Mouse (Mus musculus) kidney, postnatal 0 days (tissue): ENCODE data around the gene Luzp1. TPM values are rescaled to one million over a fixed set of nuclear protein-coding genes. Genes with fewer than 3 reads are reported as not detected.

Source experiments
- ATAC-seq: fragments of 200-750 bp; cut with Nextera tagmentation; replicated peaks from 2 replicates; pipeline ENCODE4 v1.8.0; 2017; ENCODE audit warnings: low read depth, moderate number of reproducible peaks, moderate TSS enrichment, moderate library complexity; ENCODE audit not compliant: low FRiP score
- DNase-seq: peaks from one replicate; pipeline ENCODE4 v3.0.0-alpha.2; 2016; ENCODE audit warnings: low spot score
- H3K27ac ChIP-seq: fragments of 300-500 bp; sonication (generic); 2 replicates; pipeline ENCODE4 v1.5.1; 2014; ENCODE audit warnings: mild to moderate bottlenecking
- H3K27me3 ChIP-seq: fragments of 300-500 bp; sonication (generic); 2 replicates; pipeline ENCODE4 v1.6.1; 2014; ENCODE audit warnings: low read length, mixed read lengths; ENCODE audit not compliant: insufficient read depth
- H3K36me3 ChIP-seq: fragments of 300-500 bp; sonication (generic); 2 replicates; pipeline ENCODE4 v1.6.1; 2014; ENCODE audit warnings: low read length, mixed read lengths; ENCODE audit not compliant: insufficient read depth
- H3K4me1 ChIP-seq: fragments of 300-500 bp; sonication (generic); replicated peaks from 2 replicates; pipeline ENCODE4 v1.6.1; 2014; ENCODE audit warnings: antibody characterized with exemption, low read length, mixed read lengths; ENCODE audit not compliant: insufficient read depth
- H3K4me2 ChIP-seq: fragments of 300-500 bp; sonication (generic); 2 replicates; pipeline ENCODE4 v1.6.1; 2014; ENCODE audit warnings: mild to moderate bottlenecking, low read length, moderate library complexity, mixed read lengths
- H3K4me3 ChIP-seq: fragments of 300-500 bp; sonication (generic); replicated peaks from 2 replicates; pipeline ENCODE4 v1.5.1; 2014; ENCODE audit warnings: low read depth, low read length
- H3K9ac ChIP-seq: fragments of 300-500 bp; sonication (generic); 2 replicates; pipeline ENCODE4 v1.6.1; 2014; ENCODE audit warnings: low read depth, low read length
- H3K9me3 ChIP-seq: fragments of 300-500 bp; sonication (generic); replicated peaks from 2 replicates; pipeline ENCODE4 v1.6.1; 2016; ENCODE audit warnings: low read length, inconsistent platforms, mixed read lengths
- CTCF ChIP-seq: IDR thresholded peaks from 2 replicates; pipeline ENCODE4 v1.5.1; 2016; ENCODE audit warnings: antibody characterized with exemption, low read depth, mild to moderate bottlenecking, moderate library complexity
- WGBS: fragments of 180-500 bp; shearing (Covaris S2); extraction: QIAGEN DNeasy Blood & Tissue Kit; methylation state at CpG from one replicate; pipeline ENCODE4 v1.1.7; 2014; 5-methylcytosine and 5-hydroxymethylcytosine counted together
- polyA plus RNA-seq: library from polyadenylated mRNA; unstranded; fragments of >200 nt; fragmentation: Nextera tagmentation; extraction: Ambion mirVana; gene quantifications from 2 replicates; pipeline ENCODE4 v1.2.1, GENCODE M21; 2015

Luzp1 gene
- polyA plus RNA-seq, 1 experiment from 2014 or later = 111 TPM

DNA sequence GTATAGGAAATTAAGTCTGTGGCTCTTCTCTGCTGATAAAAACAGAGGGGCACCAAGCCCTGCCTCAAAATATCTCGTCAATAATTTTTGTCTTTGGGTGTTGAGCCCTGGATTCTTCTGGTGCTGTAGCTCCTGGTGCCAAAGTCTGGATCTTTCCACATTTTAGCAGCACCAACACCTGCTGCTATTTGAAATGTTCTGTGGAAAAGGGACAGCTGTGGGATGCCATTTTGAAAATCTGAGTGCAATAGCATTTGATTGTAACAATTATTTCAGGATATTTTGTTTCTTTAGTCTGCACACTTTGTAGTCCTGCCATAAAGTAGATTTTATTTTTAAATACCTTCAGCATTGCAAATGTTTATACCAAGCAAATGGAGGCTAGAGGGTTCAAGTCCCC is 78.2 kb downstream of the Luzp1 start:
- TF ChIP-seq CTCF = no peak
- DNase-seq = no peak
- 78% methylated on average over 1 of the region's 1 CpGs for WGBS
- Histone ChIP-seq H3K4me3 (no peak overlapping the region), H3K36me3 (peaks cover 89% of the 10 kb centered on the region), H3K27me3 (no peaks in the 10 kb centered on the region), H3K9ac (no peak overlapping the region), H3K27ac (no peak overlapping the region), H3K4me1 (no peaks in the 10 kb centered on the region), H3K4me2 (no peak overlapping the region), H3K9me3 (no peaks in the 10 kb centered on the region)
- no peak for ATAC-seq

DNA sequence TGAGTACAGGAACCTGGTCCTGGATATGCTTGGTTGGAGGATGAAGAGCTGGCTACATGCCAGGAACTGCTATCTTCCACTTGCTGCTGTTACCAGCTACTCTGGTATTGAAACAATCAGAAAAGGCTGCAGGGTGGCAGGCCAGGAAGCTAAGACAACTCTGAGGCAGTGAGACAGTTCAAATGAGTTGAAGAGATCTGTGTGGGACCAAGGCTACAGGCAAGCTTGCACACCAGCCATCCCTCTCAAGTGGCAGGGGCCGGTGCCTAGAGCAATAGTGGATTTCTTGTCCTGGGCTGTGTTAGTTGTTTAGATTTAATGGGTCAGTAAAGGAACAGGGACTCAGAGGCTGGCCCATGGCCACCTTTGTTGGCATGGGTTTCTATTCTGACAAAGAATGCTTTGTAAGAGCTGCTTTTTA is 78.8 kb downstream of the Luzp1 start:
- Histone ChIP-seq H3K4me1 (no peaks in the 10 kb centered on the region), H3K4me3 (no peak overlapping the region), H3K27ac (no peak overlapping the region; the same call in 1 of the 2 replicates), H3K27me3 (no peaks in the 10 kb centered on the region), H3K9me3 (no peaks in the 10 kb centered on the region), H3K36me3 (peaks cover 89% of the 10 kb centered on the region), H3K9ac (no peak overlapping the region), H3K4me2 (no peak overlapping the region)
- ATAC-seq = no peak
- no peak for DNase-seq
- no peak for TF ChIP-seq CTCF
- WGBS = 90% methylated on average over 1 of the region's 1 CpGs

DNA sequence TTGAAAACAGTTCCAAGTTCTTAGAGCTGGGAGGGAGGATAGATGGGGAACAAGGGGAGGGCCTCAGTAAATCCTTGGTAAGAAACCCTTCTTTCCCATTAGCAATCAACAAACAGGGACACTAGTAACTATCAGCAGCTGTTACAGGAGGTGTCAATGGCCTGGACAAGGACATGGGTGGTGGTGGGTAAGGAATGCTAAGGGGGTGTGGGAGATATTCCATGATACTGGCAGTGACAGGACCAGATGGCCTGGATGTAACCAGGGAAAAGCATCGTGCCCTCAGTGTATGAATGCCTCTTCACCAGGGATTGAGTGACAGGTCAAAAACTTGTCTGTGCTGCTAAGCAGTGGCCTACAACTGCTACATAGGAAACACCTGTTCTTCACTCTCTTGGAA is 83.5 kb downstream of the Luzp1 start:
- H3K9me3 ChIP-seq = no peaks in the 10 kb centered on the region
- H3K4me3 ChIP-seq = no peak overlapping the region
- no peak for DNase-seq
- H3K9ac ChIP-seq = no peak overlapping the region
- no peak overlapping the region for H3K27ac ChIP-seq
- TF ChIP-seq CTCF = no peak
- no peak overlapping the region for H3K4me2 ChIP-seq
- H3K27me3 ChIP-seq = no peaks in the 10 kb centered on the region
- WGBS = 73% methylated on average over 1 of the region's 1 CpGs
- H3K36me3 ChIP-seq = peaks cover 86% of the 10 kb centered on the region
- no peak for ATAC-seq
- no peaks in the 10 kb centered on the region for H3K4me1 ChIP-seq

DNA sequence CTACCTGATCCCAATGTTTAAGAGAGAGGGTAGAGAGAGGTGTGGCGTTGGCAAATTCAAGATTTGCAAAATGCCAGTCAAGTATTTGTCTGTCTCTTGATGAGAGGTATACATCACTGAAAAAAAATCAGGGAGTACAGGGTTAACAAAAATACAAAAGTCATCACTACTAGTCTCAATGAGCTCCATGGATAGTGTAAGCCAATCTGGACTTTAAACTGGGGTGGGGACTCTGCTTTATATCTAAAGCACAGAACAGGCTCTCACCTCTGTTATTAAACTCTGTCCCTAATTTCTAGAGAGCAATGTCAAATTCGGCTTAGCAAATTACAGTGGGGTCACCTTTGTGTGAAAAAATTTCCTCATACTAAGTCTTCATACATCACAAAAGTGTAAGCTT is 88.1 kb downstream of the Luzp1 start:
- H3K9me3 ChIP-seq = no peaks in the 10 kb centered on the region
- no peak overlapping the region for H3K27ac ChIP-seq
- TF ChIP-seq CTCF = no peak
- ATAC-seq (no peak), DNase-seq (no peak)
- 90% methylated on average over 2 of the region's 2 CpGs for WGBS
- H3K4me1 ChIP-seq = no peaks in the 10 kb centered on the region
- no peak overlapping the region for H3K9ac ChIP-seq
- no peak overlapping the region for H3K4me2 ChIP-seq
- no peak overlapping the region for H3K4me3 ChIP-seq
- no peaks in the 10 kb centered on the region for H3K27me3 ChIP-seq
- H3K36me3 ChIP-seq = peaks cover 55% of the 10 kb centered on the region

DNA sequence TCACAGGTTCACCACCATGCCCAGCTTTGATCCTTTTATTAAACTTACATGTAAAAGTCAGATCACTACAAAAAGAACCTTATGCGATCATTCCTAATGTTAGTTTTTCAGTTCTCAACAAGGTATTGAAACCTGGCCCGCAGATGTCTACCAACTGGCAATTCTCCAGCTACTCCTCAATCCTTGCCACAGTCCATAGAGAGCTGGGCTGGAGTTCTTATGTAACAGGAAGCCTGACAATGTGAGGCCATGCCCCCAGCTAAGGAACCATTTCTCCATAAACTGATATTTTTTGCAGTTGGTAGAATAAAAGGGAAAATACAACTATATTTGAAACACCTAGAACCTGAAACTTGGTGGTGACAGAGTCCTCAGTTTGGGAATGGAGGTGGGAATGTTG is 90.1 kb downstream of the Luzp1 start:
- no peak for TF ChIP-seq CTCF
- Histone ChIP-seq H3K9me3 (no peaks in the 10 kb centered on the region), H3K4me3 (no peak overlapping the region), H3K4me2 (no peak overlapping the region), H3K4me1 (no peaks in the 10 kb centered on the region), H3K36me3 (peaks cover 42% of the 10 kb centered on the region), H3K27ac (no peak overlapping the region), H3K27me3 (no peaks in the 10 kb centered on the region), H3K9ac (no peak overlapping the region)
- 91% methylated on average over 2 of the region's 2 CpGs for WGBS
- DNase-seq = no peak
- ATAC-seq = no peak

DNA sequence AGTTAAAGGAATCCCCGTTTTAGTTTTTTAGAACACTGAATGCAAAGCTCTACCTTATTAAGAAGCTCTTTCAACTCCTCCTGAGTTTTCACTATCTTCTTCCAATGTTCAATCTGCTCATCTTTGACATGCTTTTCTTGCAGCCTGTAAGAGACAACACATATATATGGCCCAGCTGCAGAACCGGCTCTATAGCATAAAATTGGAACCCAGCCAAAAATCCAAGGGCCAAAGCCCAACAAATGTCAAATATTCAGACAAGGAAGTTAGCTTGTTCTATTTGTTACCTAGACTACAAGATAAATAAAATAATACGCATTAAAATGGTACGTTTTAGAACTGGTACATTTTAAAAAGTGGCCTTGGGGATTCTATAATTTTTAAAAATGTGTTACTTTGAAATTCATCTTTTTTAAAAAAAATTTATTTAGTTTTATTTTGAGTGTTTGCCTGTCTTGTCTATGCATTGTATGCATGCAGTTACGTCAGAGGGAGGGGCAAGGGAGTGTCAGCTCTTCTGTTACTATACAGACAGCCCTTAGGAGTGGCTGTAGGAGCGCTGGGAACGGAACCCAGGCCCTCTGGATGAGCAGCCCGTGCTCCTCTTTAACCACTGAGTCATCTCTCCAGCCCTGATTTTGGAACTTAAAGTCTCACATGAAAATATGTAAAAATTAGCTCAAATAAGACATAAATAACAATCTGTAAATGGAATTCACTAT is 90.9 kb downstream of the Luzp1 start:
- Histone ChIP-seq H3K9me3 (no peaks in the 10 kb centered on the region), H3K4me3 (no peak overlapping the region), H3K9ac (no peak overlapping the region), H3K27me3 (no peaks in the 10 kb centered on the region), H3K36me3 (peaks cover 41% of the 10 kb centered on the region), H3K4me1 (no peaks in the 10 kb centered on the region), H3K27ac (no peak overlapping the region), H3K4me2 (no peak overlapping the region)
- WGBS = 81% methylated on average over 8 of the region's 8 CpGs
- ATAC-seq (no peak), DNase-seq (no peak)
- TF ChIP-seq CTCF = no peak

DNA sequence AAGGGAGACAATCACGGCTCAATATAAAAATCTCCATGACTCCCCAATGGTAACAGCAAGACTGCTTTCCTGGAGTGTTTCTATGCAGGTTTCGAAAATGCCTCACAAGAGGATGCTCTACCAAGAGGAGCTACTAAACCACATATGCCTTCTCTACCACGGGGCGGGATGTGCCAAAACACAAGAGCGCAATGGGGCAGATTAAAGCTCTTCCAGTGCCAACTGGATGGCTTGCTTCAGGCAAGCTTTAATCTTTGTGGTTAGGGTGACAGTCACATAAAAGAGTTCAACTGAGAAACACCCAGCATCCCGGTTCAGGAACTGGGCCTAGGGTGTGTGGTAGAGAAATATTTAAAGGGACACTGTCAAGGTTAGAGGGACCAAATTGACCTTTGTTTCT is 93.2 kb downstream of the Luzp1 start:
- no peaks in the 10 kb centered on the region for H3K27me3 ChIP-seq
- ATAC-seq (no peak), DNase-seq (no peak)
- H3K9ac ChIP-seq = no peak overlapping the region
- no peak for TF ChIP-seq CTCF
- H3K4me2 ChIP-seq = no peak overlapping the region
- 81% methylated on average over 6 of the region's 6 CpGs for WGBS
- no peaks in the 10 kb centered on the region for H3K4me1 ChIP-seq
- no peak overlapping the region for H3K27ac ChIP-seq
- no peak overlapping the region for H3K4me3 ChIP-seq
- peaks cover 33% of the 10 kb centered on the region for H3K36me3 ChIP-seq
- H3K9me3 ChIP-seq = no peaks in the 10 kb centered on the region
